Mouse (Mus musculus) heart, embryonic 14.5 days (tissue): ENCODE results near the gene Adamts5. TPM values are rescaled to one million over a fixed set of nuclear protein-coding genes. Genes with fewer than 3 reads are reported as not detected.

ENCODE experiments used
- ATAC-seq: fragments of 200-750 bp; cut with Nextera tagmentation; 2 replicates; pipeline ENCODE4 v1.8.0; 2017; ENCODE audit warnings: low read depth, moderate TSS enrichment; ENCODE audit not compliant: insufficient number of reproducible peaks, insufficient read depth, low FRiP score
- H3K27ac ChIP-seq, 2 experiments: fragments of 200-500 bp in 1 of 2; fragments of 300-500 bp in 1 of 2; sonication (generic) in 1 of 2; replicated peaks in 1 of 2; 2 replicates each; pipeline ENCODE4 v1.5.1; 2012 to 2014; ENCODE audit warnings: low read depth in 2 of 2, low read length in 2 of 2, control low read depth in 1 of 2, mild to moderate bottlenecking in 1 of 2, mixed read lengths in 1 of 2; ENCODE audit not compliant: control insufficient read depth in 1 of 2, insufficient read depth in 1 of 2
- H3K27me3 ChIP-seq: fragments of 300-500 bp; sonication (generic); 2 replicates; pipeline ENCODE4 v1.6.1; 2014; ENCODE audit warnings: mild to moderate bottlenecking, low read length, control low read depth; ENCODE audit not compliant: control insufficient read depth, insufficient read depth
- H3K36me3 ChIP-seq: fragments of 300-500 bp; sonication (generic); 2 replicates; pipeline ENCODE4 v1.6.1; 2014; ENCODE audit warnings: mild to moderate bottlenecking, control low read depth, low read length, mixed read lengths; ENCODE audit not compliant: control insufficient read depth, insufficient read depth
- H3K4me1 ChIP-seq, 2 experiments: fragments of 200-500 bp in 1 of 2; fragments of 300-500 bp in 1 of 2; sonication (generic) in 1 of 2; 2 replicates each; pipeline ENCODE4 v1.6.1; 2012 to 2014; ENCODE audit warnings: low read length in 2 of 2, control low read depth in 1 of 2, mixed read lengths in 1 of 2; ENCODE audit not compliant: control insufficient read depth in 2 of 2, insufficient read depth in 2 of 2
- H3K4me2 ChIP-seq: fragments of 300-500 bp; sonication (generic); 2 replicates; pipeline ENCODE4 v1.6.1; 2014; ENCODE audit warnings: mild to moderate bottlenecking, low read length
- H3K4me3 ChIP-seq, 2 experiments: fragments of 200-500 bp in 1 of 2; fragments of 300-500 bp in 1 of 2; sonication (generic) in 1 of 2; 2 replicates each; pipeline ENCODE4 v1.5.1; 2012 to 2014; ENCODE audit warnings: low read length in 2 of 2, mild to moderate bottlenecking in 2 of 2, control low read depth in 1 of 2, low read depth in 1 of 2, moderate library complexity in 1 of 2; ENCODE audit not compliant: control insufficient read depth in 1 of 2, insufficient read depth in 1 of 2
- H3K9ac ChIP-seq: fragments of 300-500 bp; sonication (generic); 2 replicates; pipeline ENCODE4 v1.6.1; 2014; ENCODE audit warnings: mild to moderate bottlenecking, low read length
- H3K9me3 ChIP-seq: fragments of 300-500 bp; sonication (generic); 2 replicates; pipeline ENCODE4 v1.6.1; 2016; ENCODE audit warnings: low read length, control low read depth; ENCODE audit not compliant: control insufficient read depth
- WGBS: fragments of 180-500 bp; shearing (Covaris S2); extraction: QIAGEN DNeasy Blood & Tissue Kit; methylation state at CpG from one replicate; pipeline ENCODE4 v1.1.7; 2014; 5-methylcytosine and 5-hydroxymethylcytosine counted together
- polyA plus RNA-seq: library from polyadenylated mRNA; unstranded; fragments of >200 nt; fragmentation: Nextera tagmentation; extraction: Ambion mirVana; gene quantifications from 2 replicates; pipeline ENCODE4 v1.2.1, GENCODE M21; 2014

Gene Adamts5
- polyA plus RNA-seq, 1 experiment from 2014 or later, result 4.0 TPM

GRCm38 (mm10) chr16:85879075-85879474, 22.6 kb downstream of the Adamts5 start:
- H3K4me3 ChIP-seq, result no peak overlapping the region
- no peaks in the 10 kb centered on the region for H3K27me3 ChIP-seq
- H3K9me3 ChIP-seq, result no peaks in the 10 kb centered on the region
- H3K4me1 ChIP-seq, result peaks cover 0 to 2% of the 10 kb centered on the region in 2 experiments; a peak in 1 of 4 replicates
- no peak overlapping the region for H3K27ac ChIP-seq
- 0 out of 2 replicates have a peak, but pooled peaks cover 8% of the 10 kb centered on the region for H3K36me3 ChIP-seq
- no peak overlapping the region for H3K4me2 ChIP-seq
- no peak overlapping the region for H3K9ac ChIP-seq
- no peak for ATAC-seq
- 79% methylated on average over 7 of the region's 7 CpGs for WGBS

GRCm38 (mm10) chr16:85874141-85874540, 27.5 kb downstream of the Adamts5 start:
- Histone ChIP-seq H3K9ac (no peak overlapping the region), H3K27me3 (no peaks in the 10 kb centered on the region), H3K4me2 (no peak overlapping the region), H3K36me3 (peaks cover 5% of the 10 kb centered on the region; the same call in 1 of the 2 replicates), H3K4me3 (no peak overlapping the region), H3K4me1 (peaks cover 0 to 5% of the 10 kb centered on the region in 2 experiments; a peak in 2 of 4 replicates), H3K9me3 (no peaks in the 10 kb centered on the region), H3K27ac (no peak overlapping the region)
- no peak for ATAC-seq
- WGBS, result 30% methylated on average over 3 of the region's 3 CpGs

GRCm38 (mm10) chr16:85871971-85872370, 29.7 kb downstream of the Adamts5 start:
- Histone ChIP-seq H3K9me3 (no peaks in the 10 kb centered on the region), H3K4me1 (peaks cover 0 to 5% of the 10 kb centered on the region in 2 experiments; a peak in 2 of 4 replicates), H3K4me2 (no peak overlapping the region), H3K4me3 (no peak overlapping the region), H3K27ac (no peak overlapping the region; a peak in 1 of 4 replicates), H3K36me3 (peaks cover 4% of the 10 kb centered on the region; the same call in 1 of the 2 replicates), H3K27me3 (no peaks in the 10 kb centered on the region), H3K9ac (no peak overlapping the region)
- ATAC-seq, result no peak
- WGBS, result 54% methylated on average over 2 of the region's 2 CpGs

- H3K4me3 ChIP-seq, result no peak overlapping the region
- H3K27ac ChIP-seq, result no peak overlapping the region
- no peaks in the 10 kb centered on the region for H3K27me3 ChIP-seq
- H3K9ac ChIP-seq, result no peak overlapping the region
- H3K36me3 ChIP-seq, result peaks cover 4% of the 10 kb centered on the region; the same call in 1 of the 2 replicates
- ATAC-seq, result no peak
- peaks cover 0 to 5% of the 10 kb centered on the region in 2 experiments; a peak in 2 of 4 replicates for H3K4me1 ChIP-seq
- no peak overlapping the region for H3K4me2 ChIP-seq
- H3K9me3 ChIP-seq, result no peaks in the 10 kb centered on the region
These were observed 30.4 kb downstream of the Adamts5 start for GRCm38 (mm10) chr16:85871248-85871647.

GRCm38 (mm10) chr16:85864691-85865389, 36.8 kb downstream of the Adamts5 start:
- no peak for ATAC-seq
- Histone ChIP-seq H3K9ac (no peak overlapping the region), H3K4me1 (no peaks in the 10 kb centered on the region), H3K4me2 (no peak overlapping the region), H3K9me3 (no peaks in the 10 kb centered on the region), H3K36me3 (peaks cover 18% of the 10 kb centered on the region; the same call in 1 of the 2 replicates), H3K27me3 (no peaks in the 10 kb centered on the region), H3K4me3 (no peak overlapping the region), H3K27ac (no peak overlapping the region)
- 67% methylated on average over 4 of the region's 4 CpGs for WGBS

GRCm38 (mm10) chr16:85854505-85854904, 47.1 kb downstream of the Adamts5 start:
- 59% methylated on average over 5 of the region's 5 CpGs for WGBS
- no peak overlapping the region for H3K4me3 ChIP-seq
- H3K27me3 ChIP-seq, result no peaks in the 10 kb centered on the region
- no peak overlapping the region for H3K9ac ChIP-seq
- no peaks in the 10 kb centered on the region for H3K4me1 ChIP-seq
- no peak overlapping the region for H3K4me2 ChIP-seq
- H3K9me3 ChIP-seq, result no peaks in the 10 kb centered on the region
- H3K36me3 ChIP-seq, result no peaks in the 10 kb centered on the region
- no peak for ATAC-seq
- no peak overlapping the region for H3K27ac ChIP-seq

GRCm38 (mm10) chr16:85827066-85827465, 74.6 kb downstream of the Adamts5 start:
- H3K4me2 ChIP-seq, result no peak overlapping the region
- no peaks in the 10 kb centered on the region for H3K36me3 ChIP-seq
- 0 out of 4 replicates have a peak, but pooled peaks cover 0 to 4% of the 10 kb centered on the region in 2 experiments for H3K4me1 ChIP-seq
- H3K4me3 ChIP-seq, result no peak overlapping the region
- H3K9ac ChIP-seq, result no peak overlapping the region
- H3K9me3 ChIP-seq, result no peaks in the 10 kb centered on the region
- no peak overlapping the region for H3K27ac ChIP-seq
- no peak for ATAC-seq
- H3K27me3 ChIP-seq, result no peaks in the 10 kb centered on the region
- WGBS, result 66% methylated on average over 3 of the region's 3 CpGs
